Mouse (Mus musculus) activated CD4-positive, CD25-positive, alpha-beta regulatory T cell, adult 4 months (primary cell): ENCODE results near the gene Cenpj. TPM values are rescaled to one million over a fixed set of nuclear protein-coding genes. Genes with fewer than 3 reads are reported as not detected.

Experiments used
- ATAC-seq: one replicate; pipeline ENCODE4 v1.8.0; 2017
- polyA plus RNA-seq, 2 experiments: library from polyadenylated mRNA; unstranded; fragments of 100-300 nt; shearing (Covaris generic); gene quantifications; one replicate each; pipeline ENCODE4 v1.2.1; 2017

The Cenpj gene
- 1 to 10 TPM; 8.5 to 8.7 TPM for polyA plus RNA-seq

DNA sequence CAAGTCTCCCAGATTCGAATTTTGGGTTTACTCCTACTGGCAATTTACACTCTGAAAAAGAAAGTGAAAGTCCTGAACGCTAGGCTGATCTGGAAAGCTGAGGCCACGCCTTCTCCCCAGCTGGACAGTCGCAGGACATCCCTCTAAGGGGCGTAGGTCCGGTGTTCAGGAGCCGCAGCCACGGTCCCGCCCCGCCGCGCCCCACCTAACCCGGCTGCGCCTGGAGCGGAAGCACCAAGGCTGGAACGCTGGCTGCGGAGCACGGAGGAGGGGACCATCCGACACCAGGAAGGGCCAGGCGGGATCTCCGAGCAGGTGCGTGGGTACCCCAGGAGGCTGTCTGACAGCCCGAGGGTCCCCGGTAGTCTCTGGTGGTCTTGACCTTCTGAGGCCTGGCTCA, at the start of gene Cenpj, which contains the start of gene Parp4:
Cenpj (minus strand) TSS at position 10 of the 400 bp plus-strand sequence.
Parp4 (plus strand) TSS at position 204 of the 400 bp plus-strand sequence.
- peak; percentile 51 for ATAC-seq

DNA sequence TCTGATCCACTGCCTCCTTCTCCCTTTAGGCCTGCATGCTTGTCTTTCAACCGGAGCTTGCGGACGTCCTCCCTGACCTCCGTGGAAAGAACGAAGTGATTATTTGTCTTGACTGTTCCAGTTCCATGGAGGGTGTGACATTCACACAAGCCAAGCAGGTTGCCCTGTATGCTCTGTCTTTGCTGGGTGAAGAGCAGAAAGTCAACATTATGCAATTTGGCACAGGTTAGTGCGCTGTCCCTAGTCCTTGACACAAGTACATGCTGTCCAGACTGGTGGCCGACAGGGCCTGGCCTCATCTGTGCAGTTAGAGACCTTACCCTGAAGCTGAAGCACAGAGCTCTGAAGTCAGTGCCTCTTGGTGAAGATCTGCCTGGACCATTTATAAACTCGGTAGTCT, 45.2 kb upstream of the Cenpj start:
- ATAC-seq, result no peak

DNA sequence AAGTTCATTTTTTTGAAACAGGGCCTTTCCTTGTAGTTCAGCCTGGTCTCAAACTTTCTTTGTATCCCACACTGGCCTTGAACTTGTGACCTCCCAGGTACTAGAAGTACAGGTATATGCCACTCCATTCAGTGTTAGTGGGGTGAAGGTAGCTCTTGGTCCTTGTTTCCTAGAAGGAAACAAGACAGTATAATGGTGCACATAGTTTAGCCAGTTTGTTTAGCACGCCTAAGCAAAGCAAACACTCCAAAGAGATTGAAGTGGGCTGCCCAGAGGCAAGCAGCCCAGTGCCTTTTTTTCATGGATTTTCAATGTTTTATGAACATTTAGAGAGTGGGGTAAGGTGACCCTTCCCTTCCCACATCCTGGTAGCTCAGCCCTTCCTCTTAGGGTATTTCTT, 42.2 kb upstream of the Cenpj start:
- no peak for ATAC-seq

DNA sequence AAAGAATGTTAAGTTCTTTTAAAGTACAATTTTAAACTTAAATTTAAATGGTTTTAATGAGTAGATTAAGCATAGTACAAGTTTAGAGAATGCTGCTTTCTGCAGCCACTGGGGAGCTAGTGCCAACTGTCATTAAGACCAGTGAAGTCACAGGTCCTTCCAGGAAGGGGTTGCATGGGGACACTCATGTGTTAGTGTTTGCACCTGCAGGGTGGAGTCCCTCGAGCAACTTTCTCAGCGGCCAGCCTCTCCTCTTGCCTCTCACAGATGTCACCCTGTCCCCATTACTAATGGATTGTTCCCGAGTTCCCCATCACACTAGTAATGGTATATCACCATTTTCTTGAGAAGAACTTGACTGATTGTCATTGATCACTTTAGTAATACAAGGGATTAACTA, 38.0 kb upstream of the Cenpj start:
- ATAC-seq, result no peak

DNA sequence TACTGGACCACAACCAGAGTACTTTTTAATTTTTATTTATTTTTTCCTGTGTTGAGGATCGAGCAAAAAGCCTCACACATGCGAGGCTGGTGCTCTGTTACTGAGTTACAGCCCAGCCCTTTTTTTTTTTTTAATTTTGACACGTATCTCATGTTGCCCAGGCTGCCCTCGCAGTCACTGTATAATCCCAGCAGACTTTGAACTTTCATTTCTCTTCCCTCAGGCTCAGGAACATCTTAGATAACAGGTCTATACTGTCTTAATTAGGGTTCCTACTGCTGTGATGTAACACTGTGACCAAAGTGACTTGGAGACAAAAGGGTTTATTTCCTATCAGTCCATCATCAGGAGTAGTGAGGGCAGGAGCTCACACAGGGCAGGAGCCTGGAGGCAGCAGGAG, 29.9 kb upstream of the Cenpj start:
- ATAC-seq, result no peak

DNA sequence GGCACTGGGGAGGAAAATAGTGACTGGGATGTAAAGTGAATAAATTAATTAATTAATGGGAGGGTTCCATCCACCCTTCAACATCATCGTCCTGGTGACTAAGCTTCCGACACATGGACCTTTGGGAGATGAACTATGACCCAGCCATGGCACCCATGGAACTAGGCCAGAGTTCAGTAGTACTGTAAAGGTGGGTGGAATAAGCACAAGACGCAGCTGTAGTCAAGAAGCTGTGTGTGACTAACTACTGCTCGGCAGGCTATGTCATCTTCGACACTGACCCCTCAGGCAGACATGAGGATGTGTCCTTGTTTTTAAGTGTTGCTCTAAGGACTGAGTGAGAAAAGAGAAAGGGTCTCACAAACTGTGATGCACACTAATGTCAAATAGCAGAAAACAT, 29.2 kb upstream of the Cenpj start:
- no peak for ATAC-seq

DNA sequence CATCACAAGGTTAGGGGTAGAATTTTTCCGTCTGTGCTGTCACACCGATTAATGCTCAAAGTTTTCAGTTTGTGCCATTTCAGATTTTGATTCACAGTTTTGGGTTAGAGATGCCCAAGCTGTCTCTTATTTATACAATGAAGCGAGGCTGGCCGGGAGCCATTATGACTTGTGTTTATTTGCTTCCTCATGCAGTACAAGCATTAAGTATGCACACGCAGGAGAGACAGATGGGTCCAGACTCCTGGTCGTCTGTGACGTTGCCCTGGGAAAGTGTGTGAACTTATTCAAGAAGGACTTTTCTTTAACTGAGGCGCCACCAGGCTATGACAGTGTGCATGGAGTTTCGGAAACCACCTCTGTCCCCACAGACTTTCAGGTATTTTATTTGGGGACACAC, 26.8 kb upstream of the Cenpj start:
- ATAC-seq, result no peak

DNA sequence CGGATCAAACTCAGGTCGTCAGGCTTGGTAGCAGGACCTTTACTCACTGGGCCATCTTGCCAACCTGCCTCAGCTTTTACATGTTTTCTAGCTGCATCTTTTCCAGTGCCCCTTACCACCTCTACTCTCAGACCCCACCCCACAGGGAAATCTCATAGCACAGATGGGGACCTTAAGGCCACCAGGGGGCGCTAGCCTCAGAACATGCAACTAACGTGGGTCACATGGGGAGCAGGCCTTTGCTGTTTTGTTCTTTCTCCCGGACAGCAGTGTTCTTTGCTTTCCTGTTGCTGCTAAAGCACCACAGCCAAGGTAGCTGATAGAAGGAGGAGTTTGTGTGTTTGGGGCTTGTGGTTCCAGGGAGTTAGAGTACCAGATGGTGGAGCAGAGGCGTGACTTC, 23.5 kb upstream of the Cenpj start:
- peak; percentile 23 for ATAC-seq

DNA sequence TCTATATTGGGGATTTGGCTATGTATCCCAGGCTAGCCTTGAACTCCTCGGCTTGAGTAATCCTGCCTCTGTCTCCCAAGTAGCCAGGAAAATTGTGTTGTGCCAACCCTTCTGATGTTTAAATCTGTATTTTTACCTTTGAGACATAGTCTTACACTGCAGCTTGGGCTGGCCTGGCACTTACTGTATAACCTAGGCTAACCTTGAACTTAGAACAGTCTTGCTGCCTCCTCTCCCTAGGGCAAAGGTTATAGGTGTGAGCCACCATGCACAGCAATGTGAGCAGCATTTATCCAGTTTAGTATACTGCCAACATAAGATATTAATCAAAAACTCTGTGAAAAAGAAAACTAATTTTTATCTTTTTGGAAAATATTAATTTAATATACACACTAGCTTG, 19.6 kb upstream of the Cenpj start:
- ATAC-seq, result no peak

DNA sequence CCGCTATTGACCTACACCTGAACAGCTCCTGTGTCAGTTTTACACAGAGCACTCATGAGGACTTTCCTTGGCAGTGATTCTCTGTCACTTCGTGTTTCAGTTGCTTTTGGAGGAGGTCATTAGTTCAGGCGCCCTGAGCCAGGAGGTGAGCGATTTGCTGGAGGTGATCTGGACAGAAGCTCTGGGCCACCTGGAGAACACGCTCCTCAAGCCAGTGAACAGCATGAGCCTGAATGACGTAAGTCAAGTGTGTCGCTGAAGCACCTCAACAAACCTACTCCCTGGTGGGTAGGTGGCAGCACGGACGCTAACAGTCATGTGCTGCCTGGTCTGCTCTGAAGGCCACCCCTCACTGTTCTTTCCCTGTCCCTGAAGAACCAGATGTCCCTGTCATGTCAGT, 17.0 kb upstream of the Cenpj start:
- no peak for ATAC-seq

DNA sequence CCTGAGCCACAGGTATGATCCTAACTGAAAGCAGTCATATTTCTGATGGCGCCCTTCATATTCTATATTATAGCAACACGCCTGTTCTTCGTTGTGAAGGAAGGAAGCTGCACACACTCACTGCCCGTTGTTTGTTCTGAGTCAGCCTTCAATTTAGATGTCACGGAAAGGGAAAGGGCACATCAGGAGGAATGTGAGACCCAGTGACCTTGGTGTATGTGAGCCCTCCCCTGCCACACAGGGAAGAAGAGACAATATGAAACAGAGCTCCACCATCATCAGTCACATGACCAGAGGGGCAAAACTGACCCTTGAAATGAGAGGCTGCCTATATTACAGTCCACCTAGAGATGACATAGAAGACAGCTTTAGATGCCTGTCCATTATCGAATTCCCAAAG, 7.1 kb upstream of the Cenpj start:
- ATAC-seq, result no peak

DNA sequence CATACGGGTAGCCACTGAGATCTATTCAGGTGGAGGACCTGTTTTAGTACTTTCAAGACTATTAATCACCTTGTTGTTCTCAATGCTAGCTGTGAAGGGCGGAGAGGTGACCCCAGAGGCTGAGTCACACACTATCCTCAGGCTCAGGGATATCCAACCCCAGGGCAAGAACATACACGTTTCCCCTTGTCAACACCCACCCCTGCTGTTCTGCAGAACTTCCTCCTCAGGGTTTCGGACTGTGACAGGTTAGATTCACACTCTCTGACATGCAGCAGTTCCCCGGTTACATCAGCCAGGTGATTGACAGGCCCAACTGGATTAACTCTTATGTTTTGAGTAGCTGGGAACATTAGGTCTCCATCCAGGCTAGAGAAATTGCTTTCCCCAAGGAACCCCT, 5.9 kb upstream of the Cenpj start:
- ATAC-seq, result no peak

DNA sequence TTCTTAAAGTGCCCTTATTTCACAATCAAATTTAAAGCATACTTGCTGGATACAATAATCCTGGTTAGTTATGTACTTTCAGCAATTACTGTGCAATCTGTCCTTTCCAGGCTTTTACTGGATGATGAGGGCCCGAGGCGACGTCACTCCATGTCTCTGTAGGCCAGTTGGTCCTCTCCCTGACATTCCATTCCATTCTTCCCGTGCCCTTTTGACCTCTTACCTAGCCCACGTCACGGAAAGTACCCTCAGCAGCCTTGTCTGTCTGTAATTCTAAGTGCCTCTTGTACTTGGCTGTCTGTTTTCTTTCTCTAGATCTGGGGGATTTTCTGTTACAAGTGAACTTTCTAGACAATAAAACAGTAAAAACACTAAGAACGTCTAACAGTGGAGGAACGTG, 3.8 kb upstream of the Cenpj start:
- no peak for ATAC-seq

DNA sequence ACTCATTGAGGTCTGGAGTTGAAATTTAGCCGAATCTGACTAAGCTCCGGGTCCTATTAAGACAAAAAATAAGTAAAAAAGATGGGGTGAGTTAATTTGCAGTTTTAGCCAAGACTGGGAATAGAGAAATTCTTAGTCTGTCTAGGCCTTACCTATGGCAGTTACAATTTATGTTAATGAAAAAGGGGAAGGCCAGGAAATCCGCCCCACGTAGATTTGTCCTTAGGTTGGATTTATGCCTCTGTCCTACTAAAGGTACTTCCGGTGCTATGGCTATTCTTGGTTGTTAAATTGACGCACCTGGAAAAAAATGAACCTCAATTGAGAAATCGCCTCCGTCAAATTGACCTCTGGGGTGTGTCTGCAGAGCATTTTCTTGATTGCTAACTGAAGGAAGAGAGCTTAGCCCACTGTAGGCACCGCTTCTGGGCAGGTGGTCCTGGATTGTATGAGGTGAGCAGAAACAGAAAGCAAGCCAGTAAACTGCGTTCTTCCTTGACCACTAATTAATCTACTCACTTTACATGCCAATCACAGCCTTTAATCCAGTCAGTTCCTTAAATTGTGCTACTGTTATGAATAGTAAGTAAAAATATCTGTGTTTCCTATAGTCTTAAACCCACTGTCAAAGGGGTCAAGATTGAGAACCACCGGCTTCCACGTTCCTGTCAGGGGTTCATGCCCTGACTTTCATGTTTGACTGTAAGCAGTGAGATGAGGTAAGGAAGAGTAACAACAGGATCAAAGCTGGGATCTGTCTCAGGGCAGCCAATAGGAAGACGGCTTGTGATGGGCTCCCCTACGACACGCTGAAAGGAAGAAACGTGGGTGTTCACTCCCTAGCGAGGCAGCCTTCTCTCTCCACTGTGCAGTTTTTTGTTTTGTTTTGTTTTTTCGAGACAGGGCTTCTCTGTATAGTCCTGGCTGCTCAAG, 1.0 kb upstream of the Cenpj start:
- ATAC-seq, result peak; percentile 58

DNA sequence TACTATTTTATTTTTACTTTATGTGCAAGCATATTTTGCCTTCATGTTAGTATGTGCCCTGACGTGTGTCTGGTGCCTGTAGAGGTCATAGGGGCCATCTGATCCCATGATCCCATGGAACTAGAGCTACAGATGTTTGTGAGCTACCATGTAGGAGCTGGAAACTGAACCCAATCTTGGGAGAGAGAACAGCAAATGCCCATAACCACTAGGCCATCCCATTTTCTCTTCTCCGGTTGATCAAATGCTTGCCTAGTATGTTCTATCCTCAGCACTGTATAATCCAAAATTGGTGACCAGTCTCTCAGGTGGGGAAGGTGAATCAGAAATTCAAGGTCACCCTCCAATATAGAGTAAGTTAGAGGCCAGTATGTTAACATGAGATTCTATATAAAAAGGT, 2.7 kb downstream of the Cenpj start:
- ATAC-seq, result no peak

DNA sequence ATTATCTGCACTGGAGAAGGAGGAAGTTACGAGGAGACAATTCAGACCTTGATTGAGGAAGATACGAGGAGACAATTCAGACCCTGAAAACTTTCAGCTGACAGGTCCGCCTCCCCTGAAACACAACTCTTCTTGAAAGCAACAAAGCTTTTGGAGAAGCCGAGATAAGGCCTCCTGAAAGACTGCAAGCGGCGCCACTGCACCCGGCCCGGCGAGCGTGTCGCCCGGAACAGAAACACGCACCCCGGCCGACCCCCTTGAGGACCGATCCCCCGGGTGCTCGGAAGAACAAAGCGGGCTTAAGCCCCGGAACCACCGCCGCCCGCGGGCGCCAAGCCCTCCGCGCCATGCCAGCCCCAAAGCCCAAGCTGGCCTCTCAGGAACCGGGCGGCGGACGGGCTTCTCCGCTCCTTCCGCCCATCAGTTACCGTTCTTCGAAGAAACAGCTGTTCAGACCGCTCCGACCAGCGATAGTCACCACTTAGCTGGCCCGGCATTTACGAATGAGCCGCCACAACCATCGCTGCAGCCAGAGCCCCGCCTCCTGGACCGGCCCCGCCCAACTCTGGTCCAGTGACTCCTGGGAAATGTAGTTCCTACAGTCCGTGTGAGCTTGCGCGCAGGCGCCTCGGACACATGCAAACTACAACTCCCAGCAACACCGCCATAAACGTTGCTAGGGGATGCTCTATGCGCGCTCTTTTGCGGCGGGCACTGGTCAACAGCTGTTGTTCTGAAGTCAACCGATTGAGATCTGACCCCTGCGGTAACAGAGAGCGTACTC, 3.7 kb downstream of the Cenpj start:
- ATAC-seq, result peak; percentile 90

DNA sequence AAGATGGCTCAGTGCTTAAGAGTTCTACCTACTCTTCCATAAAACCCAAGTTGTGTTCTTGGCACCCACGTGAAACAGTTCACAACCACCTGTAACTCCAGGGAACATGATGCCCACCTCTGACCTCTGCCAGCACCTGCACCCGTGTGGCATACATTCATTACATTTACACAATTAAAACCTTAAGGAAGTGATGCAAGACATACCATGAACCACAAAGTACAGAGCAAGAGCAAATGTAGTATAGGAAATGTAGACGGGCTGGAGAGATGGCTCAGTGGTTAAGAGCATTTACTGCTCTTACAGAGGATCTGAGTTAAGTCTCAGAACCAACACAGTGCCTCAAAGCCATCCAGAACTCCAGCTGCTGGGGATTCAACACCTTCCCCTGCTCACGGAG, 6.2 kb downstream of the Cenpj start:
- ATAC-seq, result no peak

DNA sequence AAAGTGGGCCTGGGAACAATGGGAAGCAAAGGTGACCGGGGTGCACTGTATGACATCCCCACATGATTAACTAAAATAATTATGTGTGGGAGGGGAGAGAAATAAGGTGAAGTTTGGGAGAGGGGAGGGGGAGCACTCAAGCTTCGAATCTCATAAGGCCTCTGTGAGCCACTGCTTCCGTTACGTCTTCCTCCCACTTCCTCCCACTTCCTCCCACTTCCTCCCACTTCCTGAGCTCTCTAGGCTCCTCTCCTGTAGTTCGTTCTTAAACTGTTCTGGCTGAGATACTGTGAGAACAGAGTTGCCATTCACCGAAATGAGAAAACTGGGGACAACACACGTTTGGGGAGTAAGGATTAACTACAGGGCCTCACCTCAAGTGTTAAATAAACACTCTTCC, 7.7 kb downstream of the Cenpj start:
- ATAC-seq, result no peak

DNA sequence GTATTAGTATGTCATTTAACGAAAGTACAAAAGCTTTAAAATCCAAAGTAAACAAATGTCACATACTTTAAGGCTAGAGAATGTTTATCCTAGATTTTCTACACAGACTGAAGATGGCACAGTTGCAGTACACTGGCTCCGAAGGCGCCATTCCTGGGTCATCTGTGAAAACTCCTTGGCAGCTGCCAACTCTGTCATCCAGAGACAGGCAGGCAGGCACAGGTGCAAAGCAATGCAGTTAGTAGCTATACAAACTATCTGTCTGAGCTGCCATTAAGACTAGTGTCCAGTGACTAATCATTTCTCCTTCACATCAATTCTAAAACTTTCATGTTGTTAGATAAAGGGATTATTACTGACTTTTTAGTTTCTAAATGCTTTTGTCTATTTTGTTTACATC, 16.1 kb downstream of the Cenpj start:
- no peak for ATAC-seq

DNA sequence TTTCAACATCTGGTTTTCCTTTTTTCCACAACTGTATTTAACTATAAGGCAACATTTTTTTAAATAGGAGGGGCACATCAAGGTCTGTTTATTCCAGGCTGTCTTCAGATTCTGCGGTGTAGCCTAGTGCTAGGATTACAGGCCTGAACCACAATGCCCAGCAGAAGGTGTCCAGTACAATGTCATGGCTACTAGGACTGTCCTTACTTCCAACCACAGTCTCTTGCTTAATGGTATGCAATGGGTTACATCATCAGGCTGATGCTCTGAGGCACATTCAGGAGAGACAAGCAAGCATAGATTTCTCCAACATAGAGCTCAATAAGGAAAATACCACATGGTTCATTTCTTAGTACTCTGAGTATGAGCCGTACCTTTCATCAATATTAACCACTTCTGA, 20.5 kb downstream of the Cenpj start:
- ATAC-seq, result no peak

DNA sequence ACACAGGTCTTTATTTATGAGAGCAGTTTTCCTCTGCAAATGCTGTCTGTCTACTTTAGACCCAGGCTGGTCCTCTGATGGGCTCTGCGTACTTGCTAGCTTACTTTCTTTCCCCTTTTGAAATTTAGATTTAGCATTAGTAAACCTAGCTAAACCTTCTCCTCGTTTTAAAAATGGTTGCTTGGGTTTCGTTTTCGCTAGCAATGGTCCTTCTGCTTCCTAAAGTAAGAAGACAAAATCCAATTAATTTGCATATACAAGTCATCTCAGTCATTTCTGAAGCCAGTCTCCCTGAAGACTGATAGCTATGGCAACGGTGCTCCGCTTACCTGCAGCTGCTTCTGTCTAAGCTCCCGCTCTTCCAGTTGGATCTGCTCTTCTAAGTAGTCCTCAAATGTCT, 21.9 kb downstream of the Cenpj start:
- ATAC-seq, result no peak

DNA sequence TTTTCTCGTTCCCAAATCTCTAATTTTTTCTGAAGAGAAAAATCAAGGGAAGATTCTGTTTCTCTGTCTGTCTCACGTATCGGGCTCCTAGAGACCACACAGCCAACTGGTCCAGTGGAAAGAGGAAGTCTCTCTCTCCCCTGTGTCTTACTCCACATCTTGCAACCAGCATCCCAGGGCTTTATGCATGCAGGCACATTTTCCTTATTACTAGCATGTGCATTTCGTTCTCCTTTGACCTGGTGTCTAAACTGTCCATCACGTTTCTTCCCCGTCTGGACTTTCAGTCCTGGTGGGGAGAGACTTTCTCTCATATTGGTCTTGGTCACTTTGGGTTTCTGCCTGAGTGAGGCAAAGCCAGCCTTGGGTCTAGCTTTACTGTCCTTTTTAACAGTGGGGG, 22.3 kb downstream of the Cenpj start:
- no peak for ATAC-seq

DNA sequence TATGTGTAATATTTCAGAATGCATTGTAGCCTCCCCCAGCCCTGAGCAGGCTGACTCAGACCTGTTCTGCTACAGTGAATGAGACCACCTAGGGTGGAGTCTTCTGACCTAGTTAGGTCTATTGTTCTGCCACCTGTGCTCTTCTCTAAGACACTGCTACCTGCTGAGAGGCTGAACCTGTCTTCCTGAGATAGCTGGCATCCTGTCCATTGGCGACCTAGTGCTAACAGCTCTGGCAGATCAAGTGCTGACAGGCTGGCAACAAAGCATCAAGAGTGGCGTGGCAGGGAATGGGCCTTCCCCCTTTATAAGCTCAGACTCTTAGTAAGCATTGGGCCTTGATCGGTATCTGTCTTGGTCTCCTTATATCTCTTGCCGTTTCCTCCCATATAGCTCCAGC, 24.3 kb downstream of the Cenpj start:
- ATAC-seq, result no peak

DNA sequence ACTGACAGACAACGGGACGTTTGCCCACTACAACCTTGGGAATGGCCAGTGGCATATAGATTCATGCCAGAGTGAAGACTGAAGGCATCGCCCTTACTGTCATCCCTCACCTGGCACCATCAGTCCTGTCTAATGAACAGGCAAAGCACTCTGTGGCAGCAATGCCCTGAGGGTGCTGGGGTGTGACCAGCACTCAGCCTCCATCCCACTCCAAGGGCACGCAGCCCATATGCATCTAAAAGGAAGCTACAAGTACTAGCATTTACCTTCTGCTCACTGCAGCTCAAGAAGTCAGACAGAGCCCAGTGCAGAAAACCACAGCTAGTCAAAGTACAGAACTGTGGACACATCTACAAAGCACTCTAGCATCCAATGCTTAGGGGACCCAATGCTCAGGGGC, 29.7 kb downstream of the Cenpj start:
- no peak for ATAC-seq
